Mouse (Mus musculus) subcutaneous adipose tissue, adult 2 months (tissue): Measurements from ENCODE around the gene Ttc41. TPM values are rescaled to one million over a fixed set of nuclear protein-coding genes. Genes with fewer than 3 reads are reported as not detected.

Experiments used
- polyA plus RNA-seq: library from polyadenylated mRNA; depleted of rRNA; stranded (reverse); fragments of >200 nt; gene quantifications from 2 replicates; pipeline ENCODE4 v1.2.3, GENCODE M21; 2012; ENCODE audit warnings: low replicate concordance; rRNA removed

The Ttc41 gene
- 0.77 and 1.2 TPM in 2 replicates for polyA plus RNA-seq

GRCm38 (mm10) chr10:86705318-86705921, at the start of gene Ttc41, which contains the start of gene Hsp90b1:
Gene Ttc41, plus strand, starts transcription at chr10:86705811.
Gene Hsp90b1, minus strand, starts transcription at chr10:86705509.

GRCm38 (mm10) chr10:86763672-86764071, 58.1 kb downstream of the Ttc41 start, which contains the start of gene Gm49358:
Gene Gm49358, plus strand, starts transcription at chr10:86763972.

GRCm38 (mm10) chr10:86778398-86779116, 72.9 kb downstream of the Ttc41 start, which contains the start of gene Nt5dc3:
Gene Nt5dc3, plus strand, starts transcription at chr10:86779005.

Other genes starting within 250 kb of the Ttc41 start
- 0.66 and 1.2 TPM in 2 replicates for gene Syn3, start 206.9 kb upstream of the Ttc41 start, polyA plus RNA-seq
- 44.0 and 78.2 TPM in 2 replicates for gene Hsp90b1, start 302 bp upstream of the Ttc41 start, polyA plus RNA-seq
- not detected in 2 replicates for gene Gm49358, start 58.2 kb downstream of the Ttc41 start, polyA plus RNA-seq
- gene Nt5dc3, start 73.2 kb downstream of the Ttc41 start, polyA plus RNA-seq, result 4.6 and 17.6 TPM in 2 replicates